Mouse (Mus musculus) bone marrow macrophage, adult 2 months (primary cell): Measurements from ENCODE around the gene Tex50.

Experiments
- CTCF ChIP-seq: IDR thresholded peaks from 2 replicates; pipeline ENCODE4 v1.5.1; 2012; ENCODE audit warnings: low read depth, mild to moderate bottlenecking, low read length, moderate library complexity
- POLR2A ChIP-seq: IDR thresholded peaks from 2 replicates; pipeline ENCODE4 v1.6.1; 2012; ENCODE audit warnings: mild to moderate bottlenecking, low read depth, low read length, borderline replicate concordance

DNA sequence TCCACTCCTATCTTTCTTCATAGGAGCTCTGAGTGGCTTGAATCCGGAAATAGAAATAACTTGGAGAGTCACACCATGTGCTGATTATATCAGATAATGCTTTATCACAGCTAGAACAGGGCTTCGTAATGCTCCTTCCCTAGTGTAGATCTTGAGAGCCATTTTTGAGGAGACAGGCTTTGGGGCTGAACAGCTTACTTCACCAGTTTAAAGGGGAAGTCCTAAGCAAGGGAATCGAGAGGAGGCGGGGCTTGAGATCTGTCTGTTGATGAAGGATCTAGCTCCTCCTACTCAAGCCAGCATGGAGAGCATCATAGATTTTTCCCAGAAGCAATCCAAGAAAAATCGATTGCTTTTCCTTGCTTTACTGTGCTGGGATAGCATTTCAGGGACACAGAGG, 40.7 kb upstream of the Tex50 start:
- no peak for TF ChIP-seq CTCF
- TF ChIP-seq POLR2A: no peak
